Mouse (Mus musculus): ENCODE data around the gene Pifo. TPM values are rescaled to one million over a fixed set of nuclear protein-coding genes. Genes with fewer than 3 reads are reported as not detected.

Pifo gene
- polyA plus RNA-seq, 1 experiment from 2014 or later: not detected

Other genes starting within 250 kb of the Pifo start
- 114 and 122 TPM in 2 replicates for gene Rap1a, start 213.3 kb downstream of the Pifo start, polyA plus RNA-seq (2016; fragmentation: Nextera tagmentation; extraction: Ambion mirVana)
- 0.17 and 0.39 TPM in 2 replicates for gene Adora3, start 143.8 kb downstream of the Pifo start, polyA plus RNA-seq (2016; fragmentation: Nextera tagmentation; extraction: Ambion mirVana)
- gene Tmigd3, start 143.7 kb downstream of the Pifo start, polyA plus RNA-seq (2016; fragmentation: Nextera tagmentation; extraction: Ambion mirVana): 0.30 TPM in 1 of 2 replicates, not detected in the other
- gene I830077J02Rik, start 82.0 kb downstream of the Pifo start, polyA plus RNA-seq (2016; fragmentation: Nextera tagmentation; extraction: Ambion mirVana): 4.0 and 4.4 TPM in 2 replicates
- gene Wdr77, start 55.3 kb downstream of the Pifo start, polyA plus RNA-seq (2016; fragmentation: Nextera tagmentation; extraction: Ambion mirVana): 86.6 and 90.0 TPM in 2 replicates
- 368 TPM in 2 replicates for gene Atp5f1, start 54.5 kb downstream of the Pifo start, polyA plus RNA-seq (2016; fragmentation: Nextera tagmentation; extraction: Ambion mirVana)
- 0.45 and 0.77 TPM in 2 replicates for gene Ovgp1, start 40.9 kb downstream of the Pifo start, polyA plus RNA-seq (2016; fragmentation: Nextera tagmentation; extraction: Ambion mirVana)
- gene Chil5, start 18.2 kb upstream of the Pifo start, polyA plus RNA-seq (2016; fragmentation: Nextera tagmentation; extraction: Ambion mirVana): not detected in 2 replicates
- not detected in 2 replicates for gene Chia1, start 98.6 kb upstream of the Pifo start, polyA plus RNA-seq (2016; fragmentation: Nextera tagmentation; extraction: Ambion mirVana)
- gene Chil3, start 152.9 kb upstream of the Pifo start, polyA plus RNA-seq (2016; fragmentation: Nextera tagmentation; extraction: Ambion mirVana): not detected in 2 replicates
- gene Chil4, start 204.9 kb upstream of the Pifo start, polyA plus RNA-seq (2016; fragmentation: Nextera tagmentation; extraction: Ambion mirVana): not detected in 2 replicates

Measured in liver, embryonic 12.5 days (tissue).